Mouse (Mus musculus) liver, postnatal 0 days (tissue): ENCODE data around the gene Fgf14.

Source experiments
- CTCF ChIP-seq: sonication (generic); IDR thresholded peaks from 2 replicates; pipeline ENCODE4 v1.5.1; 2016; ENCODE audit warnings: antibody characterized with exemption, low read depth
- EP300 ChIP-seq: IDR thresholded peaks from 2 replicates; pipeline ENCODE4 v1.6.1; 2016; ENCODE audit warnings: antibody characterized with exemption, low read depth, mild to moderate bottlenecking

GRCm38 (mm10) chr14:124536106-124536505 is 140.8 kb downstream of the Fgf14 start:
- TF ChIP-seq CTCF = no peak
- no peak for TF ChIP-seq EP300
